Mouse (Mus musculus) heart, adult 18-20 months (tissue): ENCODE measurements at regions not wholly inside any gene's neighbourhood (a gene's known extent, or its start where the extent isn't known, plus 50 kb on each side); places are given as distances from the start of the nearest gene placed in this dataset.
"Not testable (repeated sequence)": the region's sequence is repeated elsewhere in the genome, so short reads cannot be mapped to it uniquely, and the experiment has no call there.

Experiments used
- DNase-seq, 2 experiments: peaks; one replicate each; pipeline ENCODE4 v3.0.0; 2021 to 2022; ENCODE audit warnings: mixed read lengths in 1 of 2

DNA sequence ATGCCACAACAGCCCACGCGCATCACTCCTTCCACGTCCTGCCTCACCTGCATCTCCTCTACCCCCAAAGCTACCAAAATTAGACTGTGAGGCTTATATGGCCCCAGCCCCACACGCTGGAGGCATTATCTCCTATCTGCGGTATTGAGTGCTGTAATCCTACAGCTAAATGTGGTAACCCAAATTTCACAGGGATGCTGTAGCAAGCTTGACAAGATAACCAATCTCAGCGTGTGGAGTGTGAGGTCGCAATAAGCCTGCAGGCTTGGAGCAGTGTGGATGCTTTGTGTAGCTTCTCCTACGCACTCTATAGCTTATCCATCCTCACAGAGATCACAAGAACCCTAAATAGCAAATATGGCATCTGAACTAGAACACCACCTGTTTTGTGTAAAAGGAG lies 251.2 kb upstream of the Kcnh8 start:
- DNase-seq = no peak

DNA sequence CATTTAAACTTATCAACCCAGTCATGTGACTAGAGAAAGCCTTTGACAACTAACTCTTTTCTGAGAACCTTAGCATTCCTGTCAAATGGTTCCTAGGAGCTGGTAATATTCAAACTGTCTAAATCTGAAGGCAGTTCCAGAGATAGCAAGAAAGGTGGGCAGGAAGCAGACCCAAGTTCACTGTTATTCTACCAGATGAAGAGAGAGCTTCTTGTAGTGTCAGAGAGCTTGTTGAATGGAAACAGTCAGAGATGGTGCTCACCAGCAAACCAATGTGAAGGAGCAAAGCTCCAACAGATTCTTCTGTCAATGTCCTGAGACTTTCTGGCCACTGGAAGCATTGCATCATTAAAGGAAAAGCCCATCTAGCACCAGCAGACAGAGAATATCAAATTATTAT lies 251.8 kb upstream of the Kcnh8 start:
- no peak for DNase-seq

DNA sequence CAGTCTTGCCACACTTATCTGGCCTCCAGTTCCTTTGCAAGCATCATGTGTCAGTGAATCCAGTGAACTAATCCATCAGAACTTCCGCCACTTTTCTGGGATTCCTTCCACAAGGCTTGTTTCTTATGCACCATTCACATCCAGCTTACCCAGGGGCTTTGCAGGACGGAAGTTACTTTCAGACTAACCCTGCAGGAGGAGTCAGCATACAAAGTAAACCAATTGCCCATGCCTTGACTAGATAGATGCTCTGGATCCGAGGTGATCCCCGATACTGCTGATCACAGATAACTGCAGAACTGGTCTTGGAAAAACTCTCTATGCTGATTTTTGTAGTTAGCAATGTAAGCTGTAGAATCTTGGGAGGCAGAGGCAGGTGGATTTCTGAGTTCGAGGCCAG lies 252.6 kb upstream of the Kcnh8 start:
- no peak for DNase-seq

DNA sequence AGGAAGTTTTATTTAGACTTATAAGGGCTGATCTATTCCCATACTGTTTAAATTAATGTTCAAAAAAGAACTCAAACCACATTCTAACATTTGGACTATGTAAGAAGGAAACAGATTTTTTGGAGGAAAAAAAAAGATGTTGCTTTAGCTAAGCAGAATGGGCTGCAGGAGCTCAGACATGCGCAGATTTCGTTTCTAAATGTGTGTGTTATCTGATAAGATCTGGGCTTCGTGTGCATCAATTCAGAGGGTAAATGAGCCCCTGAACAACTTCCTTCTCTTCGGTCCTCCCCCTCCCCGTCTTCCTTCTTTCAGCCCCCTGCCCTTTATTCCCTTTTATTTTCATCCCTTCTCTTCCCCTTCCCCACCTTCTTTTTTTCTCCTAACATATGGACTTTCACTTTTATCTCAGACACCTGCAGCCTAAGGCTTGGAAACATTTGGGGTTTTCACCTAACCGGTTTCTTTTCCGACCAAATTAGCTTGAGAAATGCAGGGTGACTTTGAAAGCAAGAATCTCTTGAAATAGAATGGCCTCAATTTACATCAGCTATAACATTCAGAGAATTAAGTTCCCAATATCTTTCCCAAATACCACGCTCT lies 253.9 kb upstream of the Kcnh8 start:
- DNase-seq = no peak

DNA sequence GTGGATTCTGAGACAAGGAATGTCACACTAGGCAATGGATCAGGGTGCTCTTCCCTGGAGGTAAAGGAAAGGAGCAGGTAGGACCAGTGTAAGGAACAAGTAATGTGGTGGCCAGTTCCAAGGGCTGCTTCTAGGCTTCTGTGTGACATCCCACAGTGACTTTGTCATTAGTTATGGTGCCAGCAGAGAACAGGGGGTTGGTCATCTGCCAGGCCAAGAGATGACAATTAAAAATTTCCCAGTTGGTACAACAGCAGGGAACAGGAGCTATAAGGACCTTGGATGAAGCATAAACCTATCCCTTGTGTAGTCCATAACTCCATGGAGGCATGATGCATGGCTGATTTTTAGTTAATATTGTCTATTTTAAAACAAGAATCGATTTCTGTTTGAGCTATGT lies 281.9 kb upstream of the Kcnh8 start:
- DNase-seq = no peak

DNA sequence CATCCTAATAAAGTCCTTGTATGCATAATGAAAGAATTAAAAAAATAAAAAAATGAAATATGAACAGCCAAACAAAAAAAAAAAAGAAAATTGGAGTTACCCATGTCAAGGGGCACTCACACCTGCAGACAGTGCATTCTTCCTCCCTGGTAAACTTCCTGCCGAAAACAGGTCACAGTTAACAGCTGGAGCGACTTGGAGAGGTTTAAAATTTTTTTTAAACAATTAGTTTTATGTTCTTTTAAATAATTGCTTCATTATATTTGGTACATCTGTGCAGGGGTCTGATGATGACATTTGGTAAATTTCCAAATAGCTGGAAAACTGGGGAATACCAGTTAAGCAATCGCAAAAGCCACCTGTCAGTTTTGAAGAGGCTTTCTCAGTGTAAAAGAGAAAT lies 285.5 kb upstream of the Kcnh8 start:
- DNase-seq = no peak

DNA sequence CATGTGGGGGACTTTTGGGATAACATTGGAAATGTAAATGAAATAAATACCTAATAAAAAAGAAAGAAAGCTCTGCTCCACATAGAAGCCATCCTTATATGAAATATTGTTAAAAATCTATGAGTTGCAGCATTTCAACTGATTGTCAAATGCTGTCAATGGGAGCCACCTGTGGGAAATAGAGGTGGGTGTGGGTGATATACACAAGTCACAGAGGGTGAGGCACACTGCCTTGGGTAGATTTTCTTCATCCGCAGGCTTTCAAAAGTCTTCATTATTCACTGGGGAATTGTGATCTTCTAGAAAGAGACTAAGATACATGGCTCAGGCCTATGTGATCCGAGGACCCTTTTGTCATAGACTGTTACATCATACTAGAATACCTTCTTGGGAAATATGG lies 286.6 kb upstream of the Kcnh8 start:
- no peak for DNase-seq

DNA sequence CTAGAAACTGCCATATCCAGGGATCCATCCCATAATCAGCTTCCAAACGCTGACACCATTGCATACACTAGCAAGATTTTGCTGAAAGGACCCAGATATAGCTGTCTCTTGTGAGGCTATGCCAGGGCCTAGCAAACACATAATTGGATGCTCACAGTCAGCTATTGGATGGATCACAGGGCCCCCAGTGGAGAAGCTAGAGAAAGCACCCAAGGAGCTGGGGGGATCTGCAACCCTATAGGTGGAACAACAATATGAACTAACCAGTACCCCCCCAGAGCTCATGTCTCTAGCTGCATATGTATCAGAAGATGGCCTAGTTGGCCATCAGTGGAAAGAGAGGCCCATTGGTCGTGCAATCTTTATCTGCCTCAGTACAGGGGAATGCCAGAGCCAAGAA lies 287.1 kb upstream of the Kcnh8 start:
- not testable (repeated sequence) for DNase-seq

DNA sequence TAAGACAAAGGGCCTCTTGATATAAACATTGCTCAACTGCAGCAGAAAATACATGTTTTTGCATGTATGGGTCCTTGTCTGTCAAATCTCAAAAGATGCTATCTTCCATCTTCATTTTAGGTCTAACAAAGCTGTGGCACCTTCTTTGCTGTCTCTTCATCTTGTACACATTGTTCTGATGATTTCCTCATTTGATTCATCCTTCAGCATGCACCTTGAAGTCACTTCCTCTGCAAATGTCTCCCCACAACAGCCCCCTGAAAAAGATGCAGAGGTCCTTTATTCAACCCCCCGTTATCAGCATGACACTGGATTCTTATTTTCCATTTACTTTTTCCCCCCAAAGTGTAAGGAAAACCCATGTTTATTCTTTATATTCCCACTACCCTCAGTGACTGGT lies 290.5 kb upstream of the Kcnh8 start:
- DNase-seq = no peak

DNA sequence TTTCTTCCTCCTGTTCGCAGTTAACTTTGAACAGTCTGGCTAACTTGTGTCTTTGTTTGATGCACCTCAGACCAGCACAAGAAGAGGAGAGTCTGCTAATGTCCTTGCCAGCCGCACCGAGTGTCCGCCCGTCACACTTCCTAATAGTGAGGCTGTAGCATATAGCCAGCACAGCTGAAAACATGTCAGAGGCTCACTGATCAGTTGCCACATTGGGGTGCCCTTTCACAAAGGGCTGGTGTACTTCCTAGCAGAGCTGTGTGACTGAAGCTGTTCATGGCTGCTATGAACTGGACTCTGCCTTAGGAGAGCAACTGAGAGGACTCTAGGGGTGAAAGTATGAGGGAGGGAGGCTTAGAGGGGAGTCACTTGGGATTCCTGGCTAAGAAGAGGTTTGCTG lies 293.7 kb upstream of the Kcnh8 start:
- DNase-seq = no peak

DNA sequence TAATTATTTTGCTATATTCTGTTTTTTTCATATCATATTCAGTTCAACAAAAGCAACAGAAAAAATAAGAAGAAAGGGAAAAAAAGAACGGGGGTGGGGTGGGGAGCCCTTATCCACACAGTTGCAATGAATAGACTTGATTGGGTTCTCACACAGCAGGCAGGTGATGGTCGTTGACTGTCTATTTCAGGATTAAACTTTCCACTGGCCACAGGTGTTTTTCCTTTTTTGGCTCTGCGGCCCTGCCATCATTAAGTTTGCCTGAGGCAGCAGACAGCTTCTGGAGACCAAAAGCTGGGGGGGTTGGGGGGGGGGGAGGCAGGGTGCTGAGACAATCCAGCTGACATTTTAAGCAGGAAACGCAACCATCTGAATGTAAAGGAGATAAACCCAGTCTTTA lies 298.4 kb upstream of the Kcnh8 start:
- no peak for DNase-seq

DNA sequence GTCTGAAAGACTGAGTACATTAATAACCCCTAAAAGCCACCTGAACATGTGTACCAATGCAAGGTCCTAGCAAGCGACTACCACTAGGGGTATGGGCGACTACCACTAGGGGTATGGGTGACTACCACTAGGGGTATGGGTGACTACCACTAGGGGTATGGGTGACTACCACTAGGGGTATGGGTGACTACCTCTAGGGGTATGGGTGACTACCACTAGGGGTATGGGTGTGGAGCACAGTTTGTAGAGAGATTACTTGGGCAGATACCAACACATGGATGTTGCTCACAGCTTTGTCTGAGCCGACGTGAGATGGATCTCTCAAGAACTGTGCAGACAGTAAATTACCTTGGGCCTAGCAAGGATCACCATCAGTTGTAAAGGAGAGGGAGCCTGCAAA lies 299.2 kb upstream of the Kcnh8 start:
- no peak for DNase-seq

DNA sequence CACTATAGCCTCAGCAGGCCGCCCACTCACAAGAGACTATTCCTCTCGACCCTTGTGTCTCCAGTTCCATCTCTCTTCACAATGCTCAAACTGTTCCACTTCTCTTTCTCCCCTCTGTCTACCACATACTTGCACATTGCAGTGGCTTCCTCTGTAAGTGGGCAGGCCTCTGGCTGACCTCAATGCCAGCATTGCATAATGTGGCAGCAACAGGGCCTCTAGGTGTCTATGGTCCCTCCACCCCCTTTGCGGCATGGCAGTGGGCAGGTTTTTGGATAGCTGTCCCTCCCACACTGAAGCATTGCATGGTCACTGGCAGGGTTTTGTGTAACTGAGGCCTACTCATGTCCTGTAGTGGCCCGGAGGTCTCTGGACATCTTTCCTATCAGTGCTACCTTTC lies 302.7 kb upstream of the Kcnh8 start:
- DNase-seq = no peak

DNA sequence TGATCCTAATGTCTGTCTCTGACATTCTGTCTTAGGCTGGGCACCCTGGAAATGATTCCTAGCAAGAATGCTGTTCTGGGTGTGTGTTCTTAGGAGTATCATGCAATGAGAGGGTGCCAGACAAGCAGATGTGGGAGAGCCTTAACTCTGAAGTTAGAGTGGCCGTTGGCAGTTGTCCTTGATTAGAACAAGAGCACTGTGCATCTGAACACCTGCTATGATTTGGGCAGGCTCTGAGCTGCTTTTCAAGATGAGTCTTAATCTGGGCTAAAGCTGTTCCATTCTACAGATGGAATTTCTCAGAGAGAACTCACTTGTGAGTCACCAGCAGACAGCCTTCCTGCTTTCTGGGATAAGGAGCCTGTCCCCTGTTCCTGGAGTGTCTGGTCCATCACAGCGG lies 317.1 kb upstream of the Kcnh8 start:
- DNase-seq = no peak

DNA sequence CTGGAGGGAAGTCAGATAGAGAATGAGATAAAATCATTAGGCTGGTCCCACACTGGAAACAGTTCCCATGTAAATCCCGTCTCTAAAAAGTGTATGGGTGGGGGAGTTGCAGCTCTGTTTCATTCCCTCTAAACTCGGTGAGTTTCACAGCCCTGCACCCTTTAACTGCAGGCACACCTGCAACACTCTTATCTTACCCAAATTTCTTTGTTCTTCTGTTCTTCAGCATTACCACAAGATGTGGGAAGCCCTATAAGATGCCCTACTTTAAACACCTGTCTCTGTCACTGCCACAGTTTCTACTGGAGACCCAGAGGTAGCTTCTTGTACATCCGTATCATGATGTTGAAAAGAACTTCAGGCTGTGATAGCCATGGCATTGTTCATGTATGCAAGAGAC lies 320.2 kb upstream of the Kcnh8 start:
- DNase-seq = no peak

DNA sequence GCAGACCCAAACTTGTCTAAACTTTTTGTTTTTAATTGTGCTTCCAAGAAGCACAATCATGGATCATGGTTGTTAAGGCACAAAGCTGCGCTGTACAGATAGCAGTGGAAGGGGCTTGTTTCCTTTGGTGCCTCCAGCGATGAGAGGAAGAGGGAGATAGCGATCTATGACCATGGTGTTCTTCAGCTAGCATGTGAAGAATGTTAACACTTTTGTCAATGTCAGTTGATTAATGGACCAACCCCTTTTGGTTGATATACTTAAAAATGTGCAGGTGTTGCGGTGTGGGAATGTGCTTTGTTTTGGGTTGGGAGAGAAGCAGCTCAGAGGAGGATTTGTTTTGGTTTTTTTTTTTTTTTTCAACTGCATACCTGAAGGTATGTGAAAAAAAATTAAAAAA lies 324.0 kb upstream of the Kcnh8 start:
- DNase-seq = no peak

DNA sequence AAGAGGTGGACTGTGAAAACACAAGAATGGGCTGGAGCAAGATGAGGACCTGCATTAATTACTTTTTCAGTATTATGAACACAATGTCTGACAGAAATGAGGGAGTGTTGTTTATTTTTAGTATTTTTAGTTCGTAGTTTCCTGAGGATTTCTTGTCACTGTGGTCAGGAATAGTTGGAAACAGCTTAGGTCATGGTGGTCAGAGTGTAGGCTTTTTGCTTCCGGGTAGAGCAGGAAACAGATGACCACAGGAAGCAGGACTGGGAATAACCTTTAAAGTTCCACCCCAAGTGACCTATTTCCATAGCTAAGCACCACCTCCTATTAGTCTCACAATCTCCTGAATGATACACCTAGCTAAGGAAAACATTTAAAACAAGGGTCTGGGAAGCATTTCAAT lies 333.7 kb upstream of the Kcnh8 start:
- DNase-seq = no peak

DNA sequence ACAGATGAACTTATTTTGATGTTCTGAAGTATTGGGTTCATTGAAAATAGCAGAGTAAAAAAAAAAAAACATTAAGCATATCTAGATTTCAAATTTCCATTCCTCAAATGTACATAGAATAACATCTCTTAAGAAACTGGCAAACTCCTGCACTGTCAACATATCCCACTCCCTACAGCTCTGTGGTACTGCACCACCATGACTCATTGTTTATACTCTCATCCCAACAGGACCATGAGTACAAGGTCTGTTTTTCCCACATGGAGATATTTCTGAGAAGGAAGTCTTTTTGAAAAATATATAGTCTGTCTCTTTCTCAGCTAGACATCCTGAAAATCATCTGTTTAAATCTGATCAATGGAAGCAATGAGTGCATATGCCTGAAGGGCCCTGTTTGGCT lies 351.2 kb upstream of the Kcnh8 start:
- DNase-seq = no peak

DNA sequence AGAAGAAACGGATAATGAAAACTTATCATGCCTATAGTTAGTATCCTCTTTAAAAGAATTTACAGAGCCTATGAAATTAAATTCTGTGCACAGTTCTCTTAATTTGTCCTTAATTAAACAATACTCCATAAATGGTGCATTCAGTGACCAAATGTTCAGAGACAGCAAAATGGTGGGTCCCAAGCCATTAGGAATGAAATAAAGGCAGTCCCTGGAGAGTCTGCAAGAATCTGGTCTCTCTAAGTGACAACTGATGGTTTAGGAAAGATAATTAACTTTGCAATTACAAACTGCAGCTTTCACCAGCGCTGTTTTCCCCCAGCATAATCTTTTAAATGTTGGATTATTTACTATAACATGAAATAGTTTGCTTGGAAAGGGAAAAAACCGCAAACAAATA lies 376.9 kb upstream of the Kcnh8 start:
- no peak for DNase-seq

DNA sequence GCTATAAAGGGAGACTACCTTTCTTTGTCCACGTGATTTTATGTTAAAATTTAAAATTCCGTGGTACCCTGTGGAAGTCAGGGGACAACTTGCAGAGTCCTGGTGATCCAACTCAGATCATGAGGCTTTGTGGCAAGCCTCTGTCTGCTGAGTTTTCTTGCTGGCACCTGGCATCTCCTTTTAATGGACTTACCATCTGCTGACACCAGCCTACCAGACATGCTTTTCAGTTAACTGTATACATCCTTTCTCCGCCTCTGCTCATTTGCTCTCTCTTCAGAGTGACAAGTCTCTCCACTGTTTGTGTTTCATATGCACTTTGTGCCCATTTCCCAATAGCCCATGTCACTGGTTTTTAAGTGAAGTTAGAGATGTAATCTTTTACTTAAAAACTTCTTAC lies 382.1 kb upstream of the Kcnh8 start:
- no peak for DNase-seq

DNA sequence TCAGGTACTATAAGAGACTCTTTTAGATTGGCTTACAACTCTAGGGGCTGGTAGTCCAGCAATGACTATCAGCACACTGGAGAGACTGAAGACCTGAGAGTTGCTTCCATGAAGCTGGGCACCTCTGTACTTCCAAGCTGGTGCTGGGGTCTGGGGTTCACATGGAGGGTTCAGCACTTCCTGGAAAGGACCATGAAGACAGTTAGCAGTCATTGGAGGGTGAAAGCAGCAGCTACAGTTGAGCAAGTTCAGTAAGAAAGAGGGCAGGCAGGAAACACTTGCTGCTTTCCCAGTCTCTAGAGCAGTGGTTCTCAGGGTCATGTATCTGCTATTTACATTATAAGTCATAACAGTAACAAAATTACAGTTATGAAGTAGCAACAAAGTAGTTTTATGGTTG lies 384.3 kb upstream of the Satb1 start:
- DNase-seq = no peak

DNA sequence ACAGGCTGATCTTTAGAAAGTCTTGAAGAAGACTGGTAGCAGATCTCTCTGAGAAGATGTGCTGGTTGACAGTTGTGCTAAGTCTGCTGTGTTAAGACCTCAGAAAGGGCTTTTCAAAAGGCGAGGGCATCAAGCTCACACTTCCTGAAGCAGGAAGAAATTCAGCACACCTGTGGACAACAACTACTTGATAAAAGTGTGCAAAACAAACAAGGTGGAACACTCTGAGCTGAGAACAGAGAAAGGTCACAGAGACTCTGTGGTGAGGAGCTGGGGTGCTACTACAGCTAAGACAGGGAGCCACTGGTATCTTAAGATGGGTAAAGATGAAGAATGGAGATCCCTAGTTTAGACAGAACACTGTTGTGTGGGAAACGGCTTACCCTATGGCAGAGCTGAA lies 379.9 kb upstream of the Satb1 start:
- DNase-seq = no peak

DNA sequence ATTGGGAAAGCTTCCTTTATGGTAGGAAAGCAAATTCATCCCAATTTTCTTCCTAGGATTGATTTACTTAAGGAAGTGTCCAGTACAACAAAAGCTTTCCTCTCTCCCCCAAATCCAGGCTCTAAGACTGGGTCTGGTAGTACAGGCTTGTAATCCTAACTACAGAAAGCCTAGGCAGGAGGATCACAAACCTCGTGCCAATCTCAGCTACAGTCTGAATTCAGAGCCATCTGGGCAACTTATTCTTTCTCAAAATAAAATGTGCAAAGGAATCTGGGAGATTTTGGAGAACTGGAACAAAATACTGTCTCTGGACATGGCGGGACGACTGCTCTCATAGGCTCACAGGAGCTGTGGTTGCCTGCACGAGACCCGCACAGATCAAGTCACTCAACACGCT lies 377.4 kb upstream of the Satb1 start:
- no peak for DNase-seq

DNA sequence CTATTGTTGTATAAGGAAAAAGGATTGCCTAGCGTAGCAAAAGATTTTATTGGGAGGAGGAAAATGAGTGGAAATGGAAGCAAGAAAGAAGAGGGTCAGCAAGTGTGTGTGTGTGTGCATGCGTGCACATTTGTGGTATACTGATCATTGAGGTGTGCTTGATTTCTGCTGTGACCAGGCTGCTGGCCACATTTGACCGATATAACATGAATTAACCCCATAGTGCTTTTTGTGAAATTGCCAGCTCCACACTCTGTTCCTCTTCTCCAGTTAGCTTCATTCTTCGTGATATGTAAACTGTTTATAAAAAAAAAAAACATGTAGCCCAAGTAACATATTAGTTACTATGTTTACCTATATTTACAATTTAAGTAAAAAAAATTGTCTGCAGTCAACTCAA lies 364.6 kb upstream of the Satb1 start:
- DNase-seq = no peak

DNA sequence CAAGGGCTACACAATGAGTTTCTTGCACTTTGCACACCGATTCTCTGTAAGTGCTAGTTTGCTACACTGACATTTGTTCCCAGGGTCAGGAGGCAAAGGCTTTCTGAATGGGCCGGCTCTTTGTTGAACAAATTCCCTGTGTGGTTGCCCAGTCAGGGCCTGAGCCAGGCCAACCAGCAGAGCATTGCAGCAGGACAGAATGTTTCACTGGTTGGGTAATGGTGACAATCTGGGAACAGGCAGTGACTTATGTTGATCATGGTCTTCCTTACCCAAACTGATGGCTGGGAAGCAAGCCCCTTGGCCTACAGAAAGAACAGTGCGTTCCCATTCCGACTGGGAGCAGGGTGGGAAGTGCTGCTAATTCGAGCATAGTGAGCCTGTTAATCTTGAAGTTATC lies 363.7 kb upstream of the Satb1 start:
- DNase-seq = no peak

DNA sequence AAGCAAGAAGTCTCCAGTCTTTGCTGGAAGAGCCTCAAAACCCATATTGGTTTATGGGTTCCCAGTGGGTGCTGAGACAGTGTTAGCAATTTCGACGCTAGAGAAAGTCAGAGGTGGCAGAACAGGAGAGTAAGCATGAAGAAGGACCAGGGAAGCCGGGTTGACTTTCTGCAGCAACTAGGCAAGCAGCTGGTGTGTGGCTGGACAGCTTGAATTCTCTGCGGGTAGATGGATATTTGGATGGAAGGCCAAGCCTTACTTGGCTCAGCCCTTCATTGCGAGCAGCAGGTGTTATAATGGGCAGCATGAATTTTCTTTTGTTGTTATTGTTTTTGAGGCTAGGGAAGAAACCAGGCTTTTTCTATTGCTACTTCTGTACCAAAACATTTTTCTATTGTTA lies 362.7 kb upstream of the Satb1 start:
- DNase-seq = no peak
